Mouse (Mus musculus): ENCODE data around the gene Cbr3.

DNA sequence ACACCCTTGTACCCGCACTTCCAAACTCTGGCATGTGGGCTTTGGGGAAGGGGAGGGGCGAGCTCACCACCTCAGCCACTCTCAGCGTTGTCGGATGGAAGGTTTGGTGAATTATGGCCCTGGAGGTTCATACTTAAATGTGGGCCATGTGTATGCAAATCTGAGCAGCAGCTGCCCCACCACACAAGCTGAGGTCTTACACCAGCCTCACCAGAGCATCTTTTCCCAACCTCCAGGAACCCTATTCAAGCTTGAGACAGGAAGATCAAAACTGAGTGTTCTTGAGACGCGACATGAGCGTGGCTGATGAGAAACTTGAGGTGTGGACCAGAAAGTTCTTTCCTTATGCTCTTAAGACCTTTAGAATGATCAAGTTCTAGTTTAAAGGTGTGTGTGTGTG is 1.4 kb downstream of the Cbr3 start:
- TF ChIP-seq POLR2A (IDR thresholded peaks at IDR 0.05; ENCODE audit: extremely low read depth, insufficient read depth, low read length): no peak
- TF ChIP-seq CTCF (IDR thresholded peaks at IDR 0.05; ENCODE audit: low read depth, low read length): no peak

All from liver, adult 2 months (tissue).